Mouse (Mus musculus) T-helper 2 cell (primary cell): ENCODE results near the gene Slc38a2.

Experiments
- in situ Hi-C: fragments of 300-600 bp; cut with MboI, MseI; formaldehyde crosslinking; loops from one replicate; pipeline ENCODE4 v1.15.1; 2025; ENCODE audit warnings: high pct_unique_total_duplicates

The Slc38a2 gene

GRCm38 (mm10) chr15:96720146-96720545 is 20.6 kb upstream of the Slc38a2 start:
- in situ Hi-C loops: loop anchor here (25.0 kb wide), 1 partner anchor 642 kb away; no protein-coding TSS in a partner anchor

GRCm38 (mm10) chr15:96718466-96718865 is 18.9 kb upstream of the Slc38a2 start:
- in situ Hi-C loops: loop anchor here (25.0 kb wide), 1 partner anchor 644 kb away; no protein-coding TSS in a partner anchor

- in situ Hi-C loops: loop anchor here (25.0 kb wide), 1 partner anchor 645 kb away; no protein-coding TSS in a partner anchor
Observed at GRCm38 (mm10) chr15:96717181-96717580, 17.7 kb upstream of the Slc38a2 start.

- in situ Hi-C loops: loop anchor here (25.0 kb wide), 1 partner anchor 646 kb away; no protein-coding TSS in a partner anchor
Observed at GRCm38 (mm10) chr15:96716371-96716770, 16.8 kb upstream of the Slc38a2 start.

GRCm38 (mm10) chr15:96715692-96716080 is 16.2 kb upstream of the Slc38a2 start:
- in situ Hi-C loops: loop anchor here (25.0 kb wide), 1 partner anchor 647 kb away; no protein-coding TSS in a partner anchor

- in situ Hi-C loops: loop anchor here (25.0 kb wide), 1 partner anchor 647 kb away; no protein-coding TSS in a partner anchor
Observed at GRCm38 (mm10) chr15:96715079-96715691, 15.7 kb upstream of the Slc38a2 start.

GRCm38 (mm10) chr15:96714676-96715016 is 15.1 kb upstream of the Slc38a2 start:
- in situ Hi-C loops: loop anchor here (25.0 kb wide), 1 partner anchor 648 kb away; no protein-coding TSS in a partner anchor

GRCm38 (mm10) chr15:96713758-96714675 is 14.5 kb upstream of the Slc38a2 start:
- in situ Hi-C loops: loop anchor here (25.0 kb wide), 1 partner anchor 648 kb away; no protein-coding TSS in a partner anchor

GRCm38 (mm10) chr15:96712338-96712737 is 12.8 kb upstream of the Slc38a2 start:
- in situ Hi-C loops: loop anchor here (25.0 kb wide), 1 partner anchor 650 kb away; no protein-coding TSS in a partner anchor

GRCm38 (mm10) chr15:96711664-96712063 is 12.1 kb upstream of the Slc38a2 start:
- in situ Hi-C loops: loop anchor here (25.0 kb wide), 1 partner anchor 651 kb away; no protein-coding TSS in a partner anchor

- in situ Hi-C loops: loop anchor here (25.0 kb wide), 1 partner anchor 652 kb away; no protein-coding TSS in a partner anchor
Observed at GRCm38 (mm10) chr15:96710352-96711114, 11.0 kb upstream of the Slc38a2 start.

GRCm38 (mm10) chr15:96709491-96710351 is 10.2 kb upstream of the Slc38a2 start:
- in situ Hi-C loops: loop anchor here (25.0 kb wide), 1 partner anchor 653 kb away; no protein-coding TSS in a partner anchor

- in situ Hi-C loops: loop anchor here (25.0 kb wide), 1 partner anchor 653 kb away; no protein-coding TSS in a partner anchor
Observed at GRCm38 (mm10) chr15:96708976-96709490, 9.5 kb upstream of the Slc38a2 start.

- in situ Hi-C loops: loop anchor here (25.0 kb wide), 1 partner anchor 654 kb away; no protein-coding TSS in a partner anchor
Observed at GRCm38 (mm10) chr15:96708428-96708827, 8.9 kb upstream of the Slc38a2 start.

GRCm38 (mm10) chr15:96707936-96708335 is 8.4 kb upstream of the Slc38a2 start:
- in situ Hi-C loops: loop anchor here (25.0 kb wide), 1 partner anchor 654 kb away; no protein-coding TSS in a partner anchor

- in situ Hi-C loops: loop anchor here (25.0 kb wide), 1 partner anchor 660 kb away; no protein-coding TSS in a partner anchor
Observed at GRCm38 (mm10) chr15:96702466-96703031, 3.0 kb upstream of the Slc38a2 start.

- in situ Hi-C loops: loop anchor here (25.0 kb wide), 1 partner anchor 662 kb away; no protein-coding TSS in a partner anchor
Observed at GRCm38 (mm10) chr15:96700766-96701165, 1.2 kb upstream of the Slc38a2 start.

GRCm38 (mm10) chr15:96698658-96699448 is 677 bp downstream of the Slc38a2 start:
- in situ Hi-C loops: no loop called here
